In genomic region chr5:140749062-140749875, GRCm38 (mm10) we compare ENCODE assay signal across 8 mouse cellular contexts. TPM values are rescaled to one million over a fixed set of nuclear protein-coding genes. Genes with fewer than 3 reads are reported as not detected.
DNase-seq lines count a peak whose midpoint lies in the region; ATAC-seq and TF ChIP-seq lines count a peak whose summit lies in the region.

No protein-coding gene starts in this region.

- peaks cover 5% of the 10 kb centered on the region for H3K9me3 ChIP-seq in embryonic facial prominence, embryonic 14.5 days (ENCODE audit: control insufficient read depth, low read length)
- H3K9me3 ChIP-seq in heart, embryonic 10.5 days = no peaks in the 10 kb centered on the region
- no peaks in the 10 kb centered on the region for H3K9me3 ChIP-seq in liver, embryonic 11.5 days (ENCODE audit: control insufficient read depth, low read length)

- no peaks in the 10 kb centered on the region for H3K27me3 ChIP-seq in embryonic facial prominence, embryonic 14.5 days (replicated peaks; ENCODE audit: control insufficient read depth, insufficient read depth, low read length)
- no peaks in the 10 kb centered on the region for H3K27me3 ChIP-seq in heart, embryonic 10.5 days (ENCODE audit: insufficient read depth, poor library complexity, severe bottlenecking)
- H3K27me3 ChIP-seq in liver, embryonic 11.5 days (replicated peaks; ENCODE audit: control insufficient read depth, insufficient read depth, low read length) = no peaks in the 10 kb centered on the region
- H3K27me3 ChIP-seq in myocyte (ENCODE audit: control insufficient read depth, insufficient read depth, insufficient read length) = no peaks in the 10 kb centered on the region

- no peak for TF ChIP-seq POLR2A in bone marrow, adult 2 months (IDR thresholded peaks at IDR 0.05; ENCODE audit: borderline replicate concordance, control insufficient read depth, low read depth, low read length)
- TF ChIP-seq POLR2A in myocyte (IDR thresholded peaks at IDR 0.05; ENCODE audit: insufficient read length, low read depth) = peak; percentile 38

- DNase-seq in B cell, adult 2 months = peak; percentile 81 to 82
- DNase-seq in embryonic facial prominence, embryonic 14.5 days (ENCODE audit: low spot score) = peak; percentile 84
- DNase-seq in heart, embryonic 10.5 days (ENCODE audit: low spot score) = peak; percentile 86
- peak; percentile 84 for DNase-seq in kidney, adult 9 months
- peak; percentile 66 for DNase-seq in liver, embryonic 11.5 days (ENCODE audit: low spot score)
- DNase-seq in spleen, postnatal 4 days (ENCODE audit: low spot score in 2 of 2) = peak; percentile 73 to 89

- no peaks in the 10 kb centered on the region for H3K79me2 ChIP-seq in myocyte (ENCODE audit: control insufficient read depth, insufficient read depth)

- no peak overlapping the region for H3ac ChIP-seq in myocyte (ENCODE audit: control insufficient read depth, insufficient read length)

- ATAC-seq in embryonic facial prominence, embryonic 14.5 days (ENCODE audit: low read depth) = peak; percentile 86
- ATAC-seq in liver, embryonic 11.5 days (replicated peaks; ENCODE audit: low FRiP score) = peak; percentile 77

- H3K4me3 ChIP-seq in bone marrow, adult 2 months (replicated peaks; ENCODE audit: control insufficient read depth, low read depth, low read length) = peak overlapping the region; percentile 21
- H3K4me3 ChIP-seq in embryonic facial prominence, embryonic 14.5 days (ENCODE audit: low read depth, low read length) = peak overlapping the region; percentile 21
- peak overlapping the region; percentile 45 for H3K4me3 ChIP-seq in heart, embryonic 10.5 days
- peak overlapping the region; percentile 32 for H3K4me3 ChIP-seq in liver, embryonic 11.5 days (ENCODE audit: low read depth, low read length)
- peak overlapping the region; percentile 23 for H3K4me3 ChIP-seq in myocyte

- peak overlapping the region; percentile 40 for H3K4me2 ChIP-seq in embryonic facial prominence, embryonic 14.5 days (ENCODE audit: low read depth, low read length)
- peak overlapping the region; percentile 71 for H3K4me2 ChIP-seq in liver, embryonic 11.5 days
- H3K4me2 ChIP-seq in myocyte (ENCODE audit: low read depth) = peak overlapping the region; percentile 63

- H3K9ac ChIP-seq in embryonic facial prominence, embryonic 14.5 days (ENCODE audit: low read depth, low read length) = peak overlapping the region; percentile 32; the same call in 1 of the 2 replicates
- peak overlapping the region; percentile 63 for H3K9ac ChIP-seq in liver, embryonic 11.5 days (ENCODE audit: low read depth, low read length)

- peak overlapping the region; percentile 72 for H3K27ac ChIP-seq in bone marrow, adult 2 months (ENCODE audit: control insufficient read depth, insufficient read depth, low read depth, low read length, poor library complexity)
- no peak overlapping the region for H3K27ac ChIP-seq in embryonic facial prominence, embryonic 14.5 days (replicated peaks; ENCODE audit: low read depth, low read length)
- peak overlapping the region; percentile 81 for H3K27ac ChIP-seq in heart, embryonic 10.5 days
- H3K27ac ChIP-seq in liver, embryonic 11.5 days (ENCODE audit: low read depth, low read length) = peak overlapping the region; percentile 39; the same call in 1 of the 2 replicates

- H3K36me3 ChIP-seq in embryonic facial prominence, embryonic 14.5 days (ENCODE audit: control insufficient read depth, insufficient read depth, low read length) = no peaks in the 10 kb centered on the region
- peaks cover 5% of the 10 kb centered on the region; the same call in 1 of the 2 replicates for H3K36me3 ChIP-seq in heart, embryonic 10.5 days
- no peaks in the 10 kb centered on the region for H3K36me3 ChIP-seq in liver, embryonic 11.5 days (ENCODE audit: control insufficient read depth, insufficient read depth, low read length)
- H3K36me3 ChIP-seq in myocyte (ENCODE audit: control insufficient read depth, insufficient read depth) = no peaks in the 10 kb centered on the region

- 2% methylated on average over 12 of the region's 12 CpGs for WGBS in bone marrow, adult 2 months
- 10% methylated on average over 10 of the region's 12 CpGs for WGBS in embryonic facial prominence, embryonic 14.5 days
- 12% methylated on average over 12 of the region's 12 CpGs for WGBS in heart, embryonic 10.5 days
- WGBS in liver, embryonic 11.5 days = 15% methylated on average over 12 of the region's 12 CpGs

- peaks cover 9% of the 10 kb centered on the region for H3K4me1 ChIP-seq in bone marrow, adult 2 months (ENCODE audit: control insufficient read depth, insufficient read depth, low read length)
- H3K4me1 ChIP-seq in embryonic facial prominence, embryonic 14.5 days (ENCODE audit: control insufficient read depth, insufficient read depth, low read length) = no peaks in the 10 kb centered on the region
- H3K4me1 ChIP-seq in heart, embryonic 10.5 days = peaks cover 8% of the 10 kb centered on the region
- H3K4me1 ChIP-seq in liver, embryonic 11.5 days (replicated peaks; ENCODE audit: control insufficient read depth, insufficient read depth, low read length) = peaks cover 8% of the 10 kb centered on the region

- peak; percentile 97 for TF ChIP-seq CTCF in bone marrow, adult 2 months (IDR thresholded peaks at IDR 0.05; ENCODE audit: control insufficient read depth, insufficient read depth, low read length)

TF ChIP-seq in myocyte, 11 proteins besides CTCF, POLR2A, EP300 and RAD21:
- TF ChIP-seq REST (IDR thresholded peaks at IDR 0.05; ENCODE audit: insufficient read depth, insufficient read length) (no peak), CEBPB (IDR thresholded peaks at IDR 0.05; ENCODE audit: insufficient read depth, poor library complexity, severe bottlenecking) (peak; percentile 73; the same call in 1 of the 2 replicates)

RNA-seq across cellular contexts. Expression of gene Amz1, which starts 25.3 kb away (rescaled TPM):
- polyA plus RNA-seq in bone marrow, adult 2 months (2011; ENCODE audit: insufficient read depth, insufficient read length, low replicate concordance, missing spikeins) = 2.7 and 3.5 TPM in 2 replicates
- 0.54 and 0.87 TPM in 2 replicates for polyA plus RNA-seq in embryonic facial prominence, embryonic 14.5 days (2014; fragmentation: Nextera tagmentation; extraction: Ambion mirVana)
- polyA plus RNA-seq in heart, embryonic 10.5 days (2016; fragmentation: Nextera tagmentation; extraction: Ambion mirVana) = 0.55 and 1.2 TPM in 2 replicates
- 1.2 and 2.0 TPM in 2 replicates for polyA plus RNA-seq in liver, embryonic 11.5 days (2014; fragmentation: Nextera tagmentation; extraction: Ambion mirVana)
- 1.2 TPM for polyA plus RNA-seq in myocyte (2012; fragmentation: generic; extraction: Trizol)

RNA-seq across cellular contexts. Expression of gene Brat1, which starts 44.5 kb away (rescaled TPM):
- polyA plus RNA-seq in bone marrow, adult 2 months (2011; ENCODE audit: insufficient read depth, insufficient read length, low replicate concordance, missing spikeins) = 4.6 and 8.5 TPM in 2 replicates
- 17.8 and 21.7 TPM in 2 replicates for polyA plus RNA-seq in embryonic facial prominence, embryonic 14.5 days (2014; fragmentation: Nextera tagmentation; extraction: Ambion mirVana)
- polyA plus RNA-seq in heart, embryonic 10.5 days (2016; fragmentation: Nextera tagmentation; extraction: Ambion mirVana) = 18.6 and 19.1 TPM in 2 replicates
- polyA plus RNA-seq in liver, embryonic 11.5 days (2014; fragmentation: Nextera tagmentation; extraction: Ambion mirVana) = 16.9 and 18.7 TPM in 2 replicates
- polyA plus RNA-seq in myocyte (2012; fragmentation: generic; extraction: Trizol) = 14.2 TPM

RNA-seq across cellular contexts. Expression of gene Iqce, which starts 47.1 kb away (rescaled TPM):
- polyA plus RNA-seq in bone marrow, adult 2 months (2011; ENCODE audit: insufficient read depth, insufficient read length, low replicate concordance, missing spikeins) = 3.6 and 11.0 TPM in 2 replicates
- 17.2 and 25.1 TPM in 2 replicates for polyA plus RNA-seq in embryonic facial prominence, embryonic 14.5 days (2014; fragmentation: Nextera tagmentation; extraction: Ambion mirVana)
- 11.4 and 17.9 TPM in 2 replicates for polyA plus RNA-seq in heart, embryonic 10.5 days (2016; fragmentation: Nextera tagmentation; extraction: Ambion mirVana)
- 13.2 and 14.4 TPM in 2 replicates for polyA plus RNA-seq in liver, embryonic 11.5 days (2014; fragmentation: Nextera tagmentation; extraction: Ambion mirVana)
- 4.8 TPM for polyA plus RNA-seq in myocyte (2012; fragmentation: generic; extraction: Trizol)
